Mouse (Mus musculus): ENCODE data around the gene Ankrd66. TPM values are rescaled to one million over a fixed set of nuclear protein-coding genes. Genes with fewer than 3 reads are reported as not detected.

The Ankrd66 gene
- polyA plus RNA-seq (2015; fragmentation: Illumina TruSeq; extraction: RNeasy Lipid Tissue Mini Kit (QIAGEN cat#74804); ENCODE audit: insufficient read depth, low replicate concordance): 0.86 TPM

DNA sequence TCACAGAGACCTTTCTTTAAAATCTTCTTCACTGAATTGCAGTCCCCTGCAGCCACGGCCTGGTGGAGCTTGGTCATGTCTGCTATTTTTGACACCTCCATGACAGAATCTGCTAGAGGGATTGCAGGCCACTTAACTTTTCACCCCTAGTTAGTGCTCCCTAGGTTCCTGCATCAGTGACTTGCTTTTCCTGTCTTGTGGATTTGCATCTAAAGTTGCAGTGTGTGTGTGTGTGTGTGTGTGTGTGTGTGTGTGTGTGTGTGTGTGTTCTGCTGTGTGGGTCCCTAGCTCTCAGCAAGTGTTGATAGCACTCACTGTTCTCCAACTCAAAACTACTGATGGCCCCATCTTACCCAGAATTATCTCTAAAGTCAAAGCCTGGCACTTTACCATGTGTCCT is at the start of gene Ankrd66:
TSS of gene Ankrd66 (minus strand) at position 101 of the 400 bp plus-strand sequence.

DNA sequence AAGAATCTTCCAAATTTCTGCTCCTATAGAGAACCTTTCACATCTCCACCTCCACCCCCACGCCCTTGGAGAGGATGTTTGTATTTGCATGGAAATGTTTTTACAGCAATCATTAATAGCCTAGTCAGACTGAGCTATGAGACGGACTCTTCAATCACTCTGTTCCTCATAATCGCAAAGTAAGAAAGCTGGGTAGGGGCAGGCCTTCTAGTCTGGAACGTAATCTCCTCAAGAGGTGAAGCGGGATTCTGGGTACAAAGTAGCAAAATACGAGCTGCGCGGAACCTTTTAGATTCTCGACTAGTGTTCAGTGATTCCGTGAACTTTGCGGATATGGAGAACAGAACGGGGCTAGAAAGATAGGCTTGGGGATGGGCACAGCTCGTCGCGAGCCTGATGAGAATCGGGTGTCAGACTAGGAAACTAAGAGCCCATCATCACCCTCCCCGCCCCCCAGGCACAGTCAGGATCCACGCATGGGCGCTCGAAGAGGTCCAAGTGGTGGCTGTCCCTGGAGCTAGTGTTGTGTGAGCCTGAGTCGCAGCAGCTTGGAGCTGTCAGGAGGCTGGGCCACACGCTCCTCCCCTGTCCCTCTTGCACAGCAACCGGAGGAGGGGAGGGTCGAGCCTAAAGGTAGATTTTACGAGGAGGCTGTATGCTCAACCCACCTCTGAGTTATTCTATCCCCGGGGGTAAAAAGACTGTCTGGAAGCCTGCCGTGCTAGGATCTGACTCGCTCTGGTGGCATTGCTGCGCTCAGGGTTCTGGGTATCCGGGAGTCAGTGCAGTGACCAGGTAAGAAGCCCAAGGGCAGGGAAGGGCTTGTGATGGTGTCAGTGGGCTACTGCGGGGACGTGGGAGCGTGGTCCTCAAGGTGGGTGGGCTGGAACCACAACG is 24.8 kb upstream of the Ankrd66 start, which contains the start of gene Pla2g7:
TSS of gene Pla2g7 (plus strand) at position 107 of the 897 bp plus-strand sequence.

DNA sequence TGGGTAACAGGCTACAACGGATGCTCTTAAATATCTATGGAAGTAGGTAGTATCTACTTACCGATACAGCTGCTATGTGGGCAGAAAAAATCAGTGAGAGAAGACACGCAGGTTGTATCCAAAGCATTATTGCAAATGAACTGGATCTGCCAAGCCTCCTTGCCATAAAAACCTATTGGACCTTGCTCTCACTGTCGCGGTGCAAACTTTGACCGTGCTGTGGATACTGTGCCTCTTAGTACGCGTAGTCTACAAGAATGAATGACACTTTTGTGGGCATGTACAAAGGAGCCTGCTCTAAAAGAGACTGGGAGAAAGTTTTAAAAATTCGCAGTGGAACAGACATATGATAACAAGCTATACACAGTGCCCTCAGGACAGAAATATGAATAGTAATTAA is 40.8 kb downstream of the Ankrd66 start, which contains the start of gene Mep1a:
TSS of gene Mep1a (minus strand) at position 221 of the 400 bp plus-strand sequence.

Other genes starting within 250 kb of the Ankrd66 start
- 36.3 TPM for gene Adgrf5, start 183.2 kb downstream of the Ankrd66 start, polyA plus RNA-seq (2015; fragmentation: Illumina TruSeq; extraction: RNeasy Lipid Tissue Mini Kit (QIAGEN cat#74804); ENCODE audit: insufficient read depth, low replicate concordance)
- not detected for gene Mep1a, start 40.8 kb downstream of the Ankrd66 start, polyA plus RNA-seq (2015; fragmentation: Illumina TruSeq; extraction: RNeasy Lipid Tissue Mini Kit (QIAGEN cat#74804); ENCODE audit: insufficient read depth, low replicate concordance)
- 100 TPM for gene Pla2g7, start 24.5 kb upstream of the Ankrd66 start, polyA plus RNA-seq (2015; fragmentation: Illumina TruSeq; extraction: RNeasy Lipid Tissue Mini Kit (QIAGEN cat#74804); ENCODE audit: insufficient read depth, low replicate concordance)
- 0.26 TPM for gene Tdrd6, start 86.7 kb upstream of the Ankrd66 start, polyA plus RNA-seq (2015; fragmentation: Illumina TruSeq; extraction: RNeasy Lipid Tissue Mini Kit (QIAGEN cat#74804); ENCODE audit: insufficient read depth, low replicate concordance)
- 8.5 TPM for gene Slc25a27, start 123.6 kb upstream of the Ankrd66 start, polyA plus RNA-seq (2015; fragmentation: Illumina TruSeq; extraction: RNeasy Lipid Tissue Mini Kit (QIAGEN cat#74804); ENCODE audit: insufficient read depth, low replicate concordance)
- 13.7 TPM for gene Cyp39a1, start 123.8 kb upstream of the Ankrd66 start, polyA plus RNA-seq (2015; fragmentation: Illumina TruSeq; extraction: RNeasy Lipid Tissue Mini Kit (QIAGEN cat#74804); ENCODE audit: insufficient read depth, low replicate concordance)